Mouse (Mus musculus): ENCODE measurements around the gene Zfp575.

DNA sequence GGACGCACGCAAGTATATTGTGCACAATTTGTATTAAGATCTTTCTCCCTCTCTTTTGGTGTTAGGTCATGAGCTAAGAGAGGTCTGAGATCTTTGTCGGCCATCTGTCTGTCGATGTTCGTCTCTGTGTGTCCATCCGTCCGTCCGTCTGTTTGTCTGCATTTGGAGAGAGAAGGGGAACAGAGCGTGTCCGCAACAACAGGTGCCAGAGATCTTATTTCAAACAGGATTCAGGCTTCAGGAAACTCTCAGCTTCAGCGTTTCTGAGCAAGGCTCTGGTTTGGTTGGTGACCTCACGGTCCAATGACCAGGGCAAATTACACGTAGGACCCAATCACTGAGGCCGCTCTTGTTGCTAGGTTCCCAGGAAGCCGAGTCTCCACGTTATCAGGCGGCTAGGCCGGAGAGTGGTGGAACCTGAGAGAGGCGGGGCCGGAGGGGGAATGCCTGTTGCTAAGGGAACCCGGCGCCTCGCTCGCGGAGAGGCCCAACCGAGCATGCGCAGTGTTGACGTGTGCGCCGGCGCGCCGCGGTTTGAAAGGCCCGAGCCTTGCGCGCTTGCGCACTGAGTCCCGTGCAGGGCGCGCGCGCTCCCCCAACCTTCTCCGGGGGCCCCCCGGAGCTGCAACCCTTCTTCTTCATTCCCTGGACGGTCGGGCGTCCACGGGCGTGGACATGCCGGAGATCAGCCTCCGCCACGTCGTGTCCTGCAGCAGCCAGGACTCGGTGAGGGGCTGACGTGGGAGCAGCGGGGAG, 40.6 kb downstream of the Zfp575 start:
- TF ChIP-seq CTCF (IDR thresholded peaks at IDR 0.05; ENCODE audit: low read depth, low read length) (no peak), GATA1 (IDR thresholded peaks at IDR 0.05; ENCODE audit: borderline replicate concordance, low read length) (no peak), TAL1 (conservative IDR thresholded peaks at IDR 0.05; ENCODE audit: low read depth, low read length) (no peak), POLR2AphosphoS5 (IDR thresholded peaks at IDR 0.05; ENCODE audit: insufficient replicate concordance, low read depth, low read length) (no peak), GATA2 (IDR thresholded peaks at IDR 0.05; ENCODE audit: borderline replicate concordance, low read depth, low read length) (no peak)
